Mouse (Mus musculus): ENCODE data around the gene Zbtb16. TPM values are rescaled to one million over a fixed set of nuclear protein-coding genes. Genes with fewer than 3 reads are reported as not detected.

Zbtb16 gene
- polyA plus RNA-seq (2014; fragmentation: Illumina TruSeq; extraction: RNeasy Lipid Tissue Mini Kit (QIAGEN cat#74804)): 1.2 TPM

DNA sequence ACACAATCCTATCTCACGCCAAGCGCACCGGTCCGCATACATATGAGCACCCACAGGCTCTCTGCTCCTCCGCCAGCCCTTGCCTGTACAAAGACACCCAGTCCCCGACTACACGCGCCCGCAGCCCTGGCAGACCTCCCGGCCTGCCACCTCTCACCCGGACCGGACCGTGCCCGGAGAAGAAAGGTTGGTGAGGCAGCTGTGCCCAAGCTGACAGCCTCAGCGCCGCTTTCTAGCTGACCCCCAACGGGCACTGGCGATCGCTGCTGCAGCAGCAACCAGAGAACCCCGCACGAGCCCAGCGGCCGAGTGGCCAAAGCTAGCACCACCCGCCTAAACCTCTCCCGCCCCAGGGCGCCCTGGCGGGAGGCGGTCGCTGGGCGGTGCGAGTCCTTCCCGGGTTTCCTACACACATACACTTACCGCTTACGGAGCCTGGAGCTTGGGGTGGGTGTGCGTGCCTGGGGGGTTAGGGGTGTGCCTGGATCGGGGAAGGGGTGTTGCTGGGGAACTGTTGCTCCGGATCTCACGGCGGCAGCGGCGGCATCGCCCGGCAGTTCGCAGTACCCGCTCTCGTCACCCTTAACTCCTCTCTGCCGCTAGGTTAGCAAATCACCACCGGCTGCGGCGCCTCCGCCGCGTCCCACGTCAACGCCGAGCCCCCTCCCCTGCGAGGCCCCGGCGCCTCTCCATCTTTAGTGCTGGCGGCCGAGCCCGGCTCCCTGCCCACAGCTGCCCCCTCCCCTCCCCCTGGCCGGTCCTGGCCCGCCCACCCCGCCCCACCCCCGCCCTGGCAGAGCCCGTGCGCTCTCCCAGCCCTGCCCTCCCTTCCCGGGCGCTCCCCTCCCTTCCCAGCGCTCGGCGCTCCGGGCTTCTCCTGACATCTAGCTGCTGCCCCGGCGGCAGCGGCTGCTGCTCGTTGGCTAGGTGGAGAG lies at the start of gene Zbtb16:
TSS of gene Zbtb16 (minus strand) at position 592 of the 935 bp plus-strand sequence.

GRCm38 (mm10) chr9:48604939-48605598 lies 231.0 kb downstream of the Zbtb16 start, which contains the start of gene Nnmt:
TSS of gene Nnmt (minus strand) at chr9:48605153.

Other genes starting within 250 kb of the Zbtb16 start
- gene Nnmt, start 231.1 kb downstream of the Zbtb16 start, polyA plus RNA-seq (2014; fragmentation: Illumina TruSeq; extraction: RNeasy Lipid Tissue Mini Kit (QIAGEN cat#74804)): 4.7 TPM
- gene Htr3a, start 74.9 kb upstream of the Zbtb16 start, polyA plus RNA-seq (2014; fragmentation: Illumina TruSeq; extraction: RNeasy Lipid Tissue Mini Kit (QIAGEN cat#74804)): not detected
- gene Htr3b, start 128.8 kb upstream of the Zbtb16 start, polyA plus RNA-seq (2014; fragmentation: Illumina TruSeq; extraction: RNeasy Lipid Tissue Mini Kit (QIAGEN cat#74804)): not detected
- 25.5 TPM for gene Usp28, start 149.2 kb upstream of the Zbtb16 start, polyA plus RNA-seq (2014; fragmentation: Illumina TruSeq; extraction: RNeasy Lipid Tissue Mini Kit (QIAGEN cat#74804))
- gene Zw10, start 219.4 kb upstream of the Zbtb16 start, polyA plus RNA-seq (2014; fragmentation: Illumina TruSeq; extraction: RNeasy Lipid Tissue Mini Kit (QIAGEN cat#74804)): 20.9 TPM
- gene Tmprss5, start 245.0 kb upstream of the Zbtb16 start, polyA plus RNA-seq (2014; fragmentation: Illumina TruSeq; extraction: RNeasy Lipid Tissue Mini Kit (QIAGEN cat#74804)): not detected